Mouse (Mus musculus): Measurements from ENCODE around the gene Vmn1r86. TPM values are rescaled to one million over a fixed set of nuclear protein-coding genes. Genes with fewer than 3 reads are reported as not detected.
A peak's percentile ranks its signal among the peaks of the same experiment; 100 is the strongest.
"Not testable (repeated sequence)": the region's sequence is repeated elsewhere in the genome, so short reads cannot be mapped to it uniquely, and the experiment has no call there.

The Vmn1r86 gene
- under 1 TPM in 1 of 2 experiments, not detected in 1; 0.05 TPM for polyA plus RNA-seq (2017; shearing (Covaris generic))

GRCm38 (mm10) chr7:13119817-13120216 is at the start of gene Vmn1r86:
TSS of gene Vmn1r86 (minus strand) at chr7:13119917.
- ATAC-seq = no peak

GRCm38 (mm10) chr7:13159268-13159667 is 39.6 kb upstream of the Vmn1r86 start, which contains the start of gene Vmn1r88:
TSS of gene Vmn1r88 (plus strand) at chr7:13159568.
- ATAC-seq = no peak

GRCm38 (mm10) chr7:13140057-13140456 is 20.3 kb upstream of the Vmn1r86 start, which contains the start of gene Vmn1r87:
TSS of gene Vmn1r87 (minus strand) at chr7:13140157.
- ATAC-seq = no peak

GRCm38 (mm10) chr7:13137340-13137739 is 17.6 kb upstream of the Vmn1r86 start:
- no peak for ATAC-seq

GRCm38 (mm10) chr7:13131856-13132255 is 12.1 kb upstream of the Vmn1r86 start:
- no peak for ATAC-seq

GRCm38 (mm10) chr7:13123554-13124153 is 3.9 kb upstream of the Vmn1r86 start:
- ATAC-seq = peak; percentile 83

GRCm38 (mm10) chr7:13095073-13095472 is 24.6 kb downstream of the Vmn1r86 start, which contains the start of gene Vmn1r85:
TSS of gene Vmn1r85 (minus strand) at chr7:13095173.
- ATAC-seq = no peak

GRCm38 (mm10) chr7:13072293-13072692 is 47.4 kb downstream of the Vmn1r86 start:
- no peak for ATAC-seq

- not testable (repeated sequence) for ATAC-seq
Observed at GRCm38 (mm10) chr7:13063399-13063798, 56.3 kb downstream of the Vmn1r86 start.

- no peak for ATAC-seq
Observed at GRCm38 (mm10) chr7:13059536-13059935, 60.2 kb downstream of the Vmn1r86 start.

- no peak for ATAC-seq
Observed at GRCm38 (mm10) chr7:13056913-13057700, 62.6 kb downstream of the Vmn1r86 start.

GRCm38 (mm10) chr7:13054287-13055010 is 65.3 kb downstream of the Vmn1r86 start, which contains the start of gene Mzf1:
TSS of gene Mzf1 (minus strand) at chr7:13054764.
- ATAC-seq = peak; percentile 94

- peak; percentile 45 for ATAC-seq
Observed at GRCm38 (mm10) chr7:13053961-13054286, 65.8 kb downstream of the Vmn1r86 start.

GRCm38 (mm10) chr7:13053501-13053900 is 66.2 kb downstream of the Vmn1r86 start:
- no peak for ATAC-seq

GRCm38 (mm10) chr7:13053001-13053400 is 66.7 kb downstream of the Vmn1r86 start:
- no peak for ATAC-seq

Other genes starting within 250 kb of the Vmn1r86 start
- gene Zfp128, start 238.7 kb downstream of the Vmn1r86 start, polyA plus RNA-seq (2017; shearing (Covaris generic)) = 1 to 10 TPM; 1.0 to 1.7 TPM
- gene Zscan22, start 222.1 kb downstream of the Vmn1r86 start, polyA plus RNA-seq (2017; shearing (Covaris generic)) = 10 to 100 TPM in 1 of 2 experiments, 1 to 10 TPM in 1; 8.2 to 15.0 TPM
- gene Rps5, start 197.6 kb downstream of the Vmn1r86 start, polyA plus RNA-seq (2017; shearing (Covaris generic)) = 1,000 to 10,000 TPM; 2,766 to 2,852 TPM
- gene Rnf225, start 192.5 kb downstream of the Vmn1r86 start, polyA plus RNA-seq (2017; shearing (Covaris generic)) = not detected
- 1 to 10 TPM; 2.2 to 2.7 TPM for gene Zfp324, start 154.1 kb downstream of the Vmn1r86 start, polyA plus RNA-seq (2017; shearing (Covaris generic))
- 1 to 10 TPM; 3.8 to 5.7 TPM for gene Zfp446, start 142.1 kb downstream of the Vmn1r86 start, polyA plus RNA-seq (2017; shearing (Covaris generic))
- under 1 TPM in 1 of 2 experiments, not detected in 1; 0.54 TPM for gene Slc27a5, start 121.7 kb downstream of the Vmn1r86 start, polyA plus RNA-seq (2017; shearing (Covaris generic))
- gene Trim28, start 120.8 kb downstream of the Vmn1r86 start, polyA plus RNA-seq (2017; shearing (Covaris generic)) = 10 to 100 TPM; 37.1 to 75.2 TPM
- 1 to 10 TPM; 5.6 to 7.4 TPM for gene Zbtb45, start 109.9 kb downstream of the Vmn1r86 start, polyA plus RNA-seq (2017; shearing (Covaris generic))
- 100 to 1,000 TPM; 259 to 278 TPM for gene Chmp2a, start 85.1 kb downstream of the Vmn1r86 start, polyA plus RNA-seq (2017; shearing (Covaris generic))
- gene Ube2m, start 81.6 kb downstream of the Vmn1r86 start, polyA plus RNA-seq (2017; shearing (Covaris generic)) = 10 to 100 TPM in 1 of 2 experiments, 1 to 10 TPM in 1; 7.9 to 14.3 TPM
- gene Mzf1, start 65.2 kb downstream of the Vmn1r86 start, polyA plus RNA-seq (2017; shearing (Covaris generic)) = under 1 TPM; 0.35 to 0.84 TPM
- not detected for gene Vmn1r85, start 24.7 kb downstream of the Vmn1r86 start, polyA plus RNA-seq (2017; shearing (Covaris generic))
- not detected for gene Vmn1r87, start 20.2 kb upstream of the Vmn1r86 start, polyA plus RNA-seq (2017; shearing (Covaris generic))
- under 1 TPM in 1 of 2 experiments, not detected in 1; 0.08 TPM for gene Vmn1r88, start 39.7 kb upstream of the Vmn1r86 start, polyA plus RNA-seq (2017; shearing (Covaris generic))
- gene Vmn1r89, start 93.1 kb upstream of the Vmn1r86 start, polyA plus RNA-seq (2017; shearing (Covaris generic)) = not detected
- gene Lig1, start 157.4 kb upstream of the Vmn1r86 start, polyA plus RNA-seq (2017; shearing (Covaris generic)) = 10 to 100 TPM; 25.2 to 31.1 TPM
- gene Zswim9, start 158.8 kb upstream of the Vmn1r86 start, polyA plus RNA-seq (2017; shearing (Covaris generic)) = 1 to 10 TPM; 3.8 to 4.3 TPM
- gene Pla2g4c, start 204.7 kb upstream of the Vmn1r86 start, polyA plus RNA-seq (2017; shearing (Covaris generic)) = under 1 TPM; 0.28 to 0.34 TPM

All from CD4-positive, CD25-positive, alpha-beta regulatory T cell, adult 4 months (primary cell).